Mouse (Mus musculus): Measurements from ENCODE around the gene Chst15.

Gene Chst15

GRCm38 (mm10) chr7:132299661-132300210 lies 17.3 kb downstream of the Chst15 start:
- DNase-seq: peak in 1 of 2 experiments; percentile 53

- DNase-seq: no peak
Measured at GRCm38 (mm10) chr7:132298412-132298990, 18.5 kb downstream of the Chst15 start.

DNA sequence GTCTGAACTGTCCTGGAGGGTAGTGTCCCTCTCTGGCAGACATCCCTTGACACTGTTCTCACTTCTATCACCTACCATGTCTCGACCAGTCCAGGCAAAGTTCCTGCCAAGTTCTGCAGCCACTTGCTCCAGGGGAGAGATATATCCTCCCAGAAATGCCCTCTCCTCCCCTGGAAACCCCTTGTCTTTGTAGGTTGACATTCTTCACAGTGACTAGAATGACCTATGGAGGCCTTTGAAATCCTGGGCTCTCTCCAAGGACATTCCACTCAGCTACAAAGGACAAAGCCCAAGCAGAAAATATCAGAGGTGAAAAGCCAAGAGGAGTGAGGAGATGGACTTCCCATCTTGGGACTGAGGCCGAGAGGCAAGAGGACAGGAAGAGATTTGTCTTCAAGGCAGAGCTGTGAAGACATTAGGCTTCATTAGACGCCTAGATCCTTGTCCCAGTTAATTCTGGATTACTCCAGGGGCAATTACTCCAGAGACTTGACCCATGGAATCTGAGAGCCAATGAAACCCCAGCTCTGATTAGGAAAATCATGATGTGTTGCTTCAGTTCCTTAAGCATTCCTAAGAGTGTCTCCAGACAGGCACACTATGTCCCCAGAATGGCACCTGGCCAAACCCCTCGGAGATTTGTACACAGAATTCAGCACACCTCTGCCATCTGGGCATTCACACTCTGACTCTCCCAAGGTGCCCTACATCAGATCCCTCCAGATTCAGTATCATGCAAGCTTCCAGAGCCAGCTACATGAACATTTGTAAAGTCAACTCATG lies 20.2 kb downstream of the Chst15 start:
- peak; percentile 46 to 83 for DNase-seq

GRCm38 (mm10) chr7:132296132-132296531 lies 20.9 kb downstream of the Chst15 start:
- no peak for DNase-seq

DNA sequence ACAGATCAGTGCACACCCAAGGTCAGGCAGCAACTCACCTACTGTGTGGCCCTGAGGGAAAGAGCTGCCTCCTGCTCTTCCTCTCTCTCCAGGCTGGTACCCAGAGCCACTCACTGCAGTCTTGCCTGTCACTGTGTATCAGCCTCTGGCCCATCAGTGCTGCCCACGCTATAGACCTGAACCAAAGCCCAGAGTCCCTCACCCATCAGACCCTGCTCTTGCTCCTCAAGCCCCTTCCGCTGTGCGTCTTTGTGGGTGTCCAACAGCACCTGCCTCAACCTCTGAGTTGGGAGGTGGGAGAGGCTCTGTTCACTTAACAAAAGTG lies 29.7 kb downstream of the Chst15 start:
- DNase-seq: no peak

- peak; percentile 28 to 34 for DNase-seq
Measured at GRCm38 (mm10) chr7:132286630-132287339, 30.2 kb downstream of the Chst15 start.

DNA sequence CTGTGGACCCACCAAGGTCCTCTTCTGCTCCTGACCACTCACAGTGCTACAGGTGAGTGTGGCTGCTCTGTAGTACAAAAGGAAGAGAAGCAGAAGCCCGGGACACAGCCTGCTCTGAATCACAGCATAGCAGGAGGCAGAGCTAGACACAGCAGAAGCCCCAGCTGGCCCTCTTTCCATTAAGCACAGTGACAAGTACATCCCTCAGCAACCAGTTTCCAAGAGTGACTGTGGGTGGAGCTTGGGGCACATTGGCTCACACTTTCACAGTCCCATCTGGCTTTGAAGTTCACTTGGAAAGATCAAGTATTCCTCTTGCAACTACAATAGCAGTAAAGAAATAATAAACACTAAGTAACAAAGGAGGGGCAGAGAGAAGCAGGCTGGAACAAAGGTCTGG lies 32.2 kb downstream of the Chst15 start:
- DNase-seq: no peak

- DNase-seq: no peak
Measured at GRCm38 (mm10) chr7:132284048-132284737, 32.8 kb downstream of the Chst15 start.

- DNase-seq: no peak
Measured at GRCm38 (mm10) chr7:132282576-132282975, 34.5 kb downstream of the Chst15 start.

DNA sequence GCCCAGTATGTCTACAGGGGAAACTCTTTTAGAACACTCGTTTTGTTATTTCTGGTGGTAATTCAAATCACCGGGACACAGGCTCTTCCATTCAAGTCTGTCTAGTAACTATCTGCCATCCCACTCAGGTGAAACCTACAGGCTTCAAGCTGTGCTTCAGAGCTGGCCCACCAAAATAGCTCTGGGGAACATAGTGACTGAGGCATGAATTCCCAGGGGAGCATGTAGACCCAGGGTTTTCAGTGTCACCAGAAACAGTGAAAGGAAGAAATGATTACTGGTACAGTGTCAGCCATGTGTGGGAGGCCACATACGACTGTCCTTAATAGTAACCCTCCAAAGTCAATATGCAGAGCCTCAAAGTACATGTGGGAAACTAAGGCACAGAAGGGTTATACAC lies 34.9 kb downstream of the Chst15 start:
- DNase-seq: no peak

GRCm38 (mm10) chr7:132281753-132282152 lies 35.3 kb downstream of the Chst15 start:
- DNase-seq: no peak

DNA sequence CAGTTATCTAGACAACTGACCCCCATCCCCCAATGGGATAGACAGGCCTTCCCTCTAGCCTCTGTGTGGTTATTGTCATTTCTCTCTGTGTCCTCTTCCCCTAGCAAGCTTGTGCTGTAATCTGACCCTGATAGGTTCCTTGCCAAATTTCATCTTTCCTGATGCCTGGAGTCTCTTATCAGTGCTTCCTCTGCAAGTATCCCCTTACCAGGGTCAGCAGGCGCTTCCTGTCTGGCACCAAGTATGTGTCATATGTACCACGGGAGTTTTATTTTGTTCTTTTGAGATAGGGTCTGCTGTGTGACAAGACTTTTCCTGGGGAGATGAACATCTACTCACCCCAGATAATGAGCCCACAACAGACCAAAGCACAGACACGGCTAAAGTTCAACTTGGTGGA lies 38.4 kb downstream of the Chst15 start:
- DNase-seq: peak; percentile 58 to 76

GRCm38 (mm10) chr7:132276287-132276686 lies 40.7 kb downstream of the Chst15 start:
- no peak for DNase-seq

DNA sequence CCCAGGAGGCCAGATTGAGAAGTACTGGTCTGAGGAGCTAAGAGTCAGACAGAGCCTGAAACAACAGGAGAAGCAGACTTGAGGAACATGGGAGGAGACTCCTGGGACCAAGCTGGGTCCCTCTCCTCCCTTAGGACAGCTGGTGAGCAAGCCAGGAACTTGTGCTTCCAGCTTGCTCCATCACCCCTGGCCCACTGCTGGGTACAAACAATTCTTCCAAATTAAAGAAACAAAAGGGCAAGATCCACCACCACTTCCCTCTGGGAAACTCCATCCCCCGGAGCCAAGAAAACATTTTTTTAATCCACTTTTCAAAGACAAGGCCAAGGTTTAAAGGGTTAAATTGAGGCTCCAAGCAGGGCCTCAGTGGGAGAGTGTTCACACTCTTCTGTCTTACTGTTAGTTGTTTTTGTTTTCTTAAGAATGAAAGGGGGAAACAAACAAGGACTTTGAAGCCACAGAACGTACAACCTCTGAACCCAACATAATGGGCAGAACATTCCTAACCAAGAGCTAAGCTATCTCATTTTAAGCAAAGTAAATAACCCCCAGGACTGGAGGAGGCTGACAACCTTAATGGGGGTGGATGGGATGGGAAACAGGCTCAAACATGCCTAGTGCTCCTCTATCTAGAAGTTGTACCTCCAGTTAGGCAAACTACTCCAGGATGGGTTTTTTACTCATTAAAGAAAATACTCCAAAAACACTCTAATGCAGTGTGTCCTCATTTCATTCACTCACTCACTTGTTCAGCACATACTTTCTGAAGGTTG lies 43.1 kb downstream of the Chst15 start:
- peak in 1 of 2 experiments; percentile 55 for DNase-seq

GRCm38 (mm10) chr7:132272984-132273383 lies 44.0 kb downstream of the Chst15 start:
- DNase-seq: no peak

DNA sequence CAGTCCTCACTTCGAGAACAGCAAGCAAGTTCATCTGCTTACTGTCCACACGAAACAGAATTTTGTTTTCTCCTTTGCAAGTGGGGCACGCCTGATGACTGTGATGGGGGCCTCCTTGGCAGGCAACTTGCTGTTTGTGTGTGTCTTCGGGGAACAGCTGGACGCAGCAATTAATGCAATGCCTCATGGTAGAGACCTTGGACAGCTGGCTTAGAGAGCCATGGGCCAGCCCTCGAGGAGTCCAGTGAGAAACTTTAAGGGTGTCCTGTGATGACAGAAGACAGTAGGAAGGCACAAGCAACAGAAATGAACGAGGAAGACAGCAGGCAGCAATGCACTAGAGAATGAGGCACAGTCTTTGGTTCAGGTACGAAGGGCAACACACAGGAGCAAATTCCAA lies 46.7 kb downstream of the Chst15 start:
- DNase-seq: no peak

- no peak for DNase-seq
Measured at GRCm38 (mm10) chr7:132269661-132270060, 47.4 kb downstream of the Chst15 start.

GRCm38 (mm10) chr7:132267721-132268498 lies 49.1 kb downstream of the Chst15 start:
- DNase-seq: no peak

GRCm38 (mm10) chr7:132264763-132265162 lies 52.3 kb downstream of the Chst15 start:
- DNase-seq: no peak

- no peak for DNase-seq
Measured at GRCm38 (mm10) chr7:132263186-132263585, 53.8 kb downstream of the Chst15 start.

GRCm38 (mm10) chr7:132262696-132263095 lies 54.3 kb downstream of the Chst15 start:
- no peak for DNase-seq

Data from kidney, postnatal 36 days (tissue).